Mouse (Mus musculus): ENCODE data around the gene Hectd2.

Gene Hectd2

DNA sequence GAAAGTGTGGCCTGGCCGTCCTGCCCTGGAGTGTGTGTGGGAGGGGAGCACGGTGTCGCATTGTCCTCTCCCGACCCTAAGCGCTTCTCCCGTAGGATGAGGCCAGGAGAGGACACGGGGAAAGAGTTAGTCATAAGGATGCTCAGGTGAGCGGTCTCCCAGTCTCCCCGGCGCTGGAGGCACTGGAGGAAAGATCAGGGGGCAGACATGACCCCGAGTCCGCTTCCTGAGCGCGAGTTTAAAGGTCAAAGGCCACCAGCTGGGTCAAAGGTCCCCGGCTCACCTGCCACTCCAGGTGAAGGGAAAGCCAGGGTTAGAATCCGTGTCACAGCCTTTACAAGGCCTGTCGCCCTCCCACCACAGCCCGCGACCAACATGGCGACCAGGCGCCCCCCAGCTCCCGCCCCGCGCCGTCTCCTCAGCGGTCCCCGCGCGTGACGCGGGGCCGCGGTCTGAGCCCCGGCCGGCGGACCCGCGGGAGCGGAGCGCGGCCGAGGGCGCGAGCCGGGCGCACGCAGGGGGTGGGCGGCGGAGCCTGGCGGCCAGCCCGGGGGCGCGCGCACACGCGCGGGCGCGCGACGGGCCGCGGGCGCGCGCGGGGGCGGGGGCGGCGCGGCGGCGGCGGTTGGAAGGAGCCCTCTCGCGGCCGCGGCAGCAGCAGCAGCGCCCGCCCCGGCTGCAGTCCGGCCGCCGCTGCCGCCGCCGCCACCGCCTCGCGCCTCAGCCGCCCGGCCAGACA, at the start of gene Hectd2:
TSS of gene Hectd2 (plus strand) at position 594 of the 739 bp plus-strand sequence.
- in situ Hi-C loops (cut with MboI, MseI), result no loop called here

DNA sequence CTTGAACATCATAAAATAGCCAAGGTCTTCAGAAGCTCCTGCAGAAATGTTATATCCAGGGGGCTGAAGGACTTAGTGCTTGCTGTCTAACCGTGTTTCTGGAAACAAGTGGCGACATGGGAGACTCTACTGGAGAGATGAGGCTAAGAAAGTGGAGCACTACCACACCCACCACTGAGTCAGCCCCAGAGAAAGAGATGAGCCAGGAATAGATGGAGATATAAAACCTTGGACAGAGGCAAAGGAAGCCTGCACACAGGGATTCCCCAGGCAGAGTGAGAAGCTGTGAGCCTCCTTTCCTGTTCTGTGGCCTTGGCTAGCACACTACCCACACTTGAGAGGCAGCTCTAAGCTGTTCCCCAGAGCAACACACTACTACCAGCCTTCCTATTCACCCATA, 49.7 kb upstream of the Hectd2 start:
- in situ Hi-C loops (cut with MboI, MseI), result no loop called here

DNA sequence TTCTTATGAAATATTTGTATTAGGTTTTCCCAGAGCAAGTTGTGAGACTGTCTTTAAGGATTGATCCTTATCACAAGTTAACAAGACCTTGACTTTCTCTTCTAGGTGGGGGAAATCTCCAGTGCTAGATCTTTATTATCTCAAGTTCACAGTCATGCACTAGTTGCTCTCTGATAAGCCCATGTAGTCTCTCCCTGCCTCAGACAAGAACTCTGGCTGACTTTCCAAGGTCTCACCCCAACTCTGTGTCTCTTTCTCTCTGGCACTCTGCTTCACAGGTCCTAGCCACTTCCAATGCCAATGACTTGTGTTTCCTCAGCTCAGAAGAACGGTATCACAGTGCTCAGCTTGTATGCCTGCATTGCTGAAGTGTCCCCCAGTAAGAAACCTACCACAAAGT, 43.1 kb upstream of the Hectd2 start:
- in situ Hi-C loops (cut with MboI, MseI), result loop anchor here (10.0 kb wide), 1 partner anchor 627 kb away; no protein-coding TSS in a partner anchor

GRCm38 (mm10) chr19:36518461-36518860, 36.0 kb upstream of the Hectd2 start:
- in situ Hi-C loops (cut with MboI, MseI), result loop anchor here (10.0 kb wide), 1 partner anchor 634 kb away; no protein-coding TSS in a partner anchor

DNA sequence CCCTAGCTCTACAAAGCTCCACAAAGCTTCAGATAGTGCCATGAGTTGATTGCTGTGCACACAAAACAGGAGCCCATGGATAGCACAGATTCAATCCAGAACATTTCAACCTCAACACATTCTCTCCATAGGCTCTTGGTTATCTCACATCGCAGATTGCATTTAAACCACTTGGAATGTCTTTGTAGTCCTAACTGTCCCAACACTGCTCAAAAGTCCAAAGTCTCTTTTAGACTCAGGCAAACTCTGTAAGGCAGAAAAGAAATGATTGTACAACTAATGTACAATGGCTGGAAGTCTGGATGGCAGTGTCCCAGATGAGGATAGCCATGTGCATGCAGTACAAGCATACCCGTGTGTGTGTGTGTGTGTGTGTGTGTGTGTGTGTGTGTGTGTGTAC, 32.9 kb upstream of the Hectd2 start:
- in situ Hi-C loops (cut with MboI, MseI), result no loop called here

GRCm38 (mm10) chr19:36522558-36523195, 31.8 kb upstream of the Hectd2 start:
- in situ Hi-C loops (cut with MboI, MseI), result no loop called here

DNA sequence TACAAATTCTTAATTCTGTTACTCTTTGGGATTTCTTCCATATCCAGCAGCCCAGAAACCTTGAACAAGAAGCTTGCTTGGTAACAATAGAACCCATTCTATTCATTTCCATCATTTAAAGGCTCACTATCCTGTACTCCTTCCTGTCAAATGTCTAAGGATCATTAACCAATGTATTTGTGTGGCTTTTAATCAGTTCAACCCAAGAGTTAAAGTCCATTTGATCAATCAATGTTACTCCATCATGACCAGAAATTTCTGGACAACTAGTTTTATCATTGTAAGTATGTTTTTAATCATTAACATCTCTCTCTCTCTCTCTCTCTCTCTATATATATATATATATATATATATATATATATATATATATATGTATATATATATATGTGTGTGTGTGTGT, 29.4 kb upstream of the Hectd2 start:
- in situ Hi-C loops (cut with MboI, MseI), result no loop called here

DNA sequence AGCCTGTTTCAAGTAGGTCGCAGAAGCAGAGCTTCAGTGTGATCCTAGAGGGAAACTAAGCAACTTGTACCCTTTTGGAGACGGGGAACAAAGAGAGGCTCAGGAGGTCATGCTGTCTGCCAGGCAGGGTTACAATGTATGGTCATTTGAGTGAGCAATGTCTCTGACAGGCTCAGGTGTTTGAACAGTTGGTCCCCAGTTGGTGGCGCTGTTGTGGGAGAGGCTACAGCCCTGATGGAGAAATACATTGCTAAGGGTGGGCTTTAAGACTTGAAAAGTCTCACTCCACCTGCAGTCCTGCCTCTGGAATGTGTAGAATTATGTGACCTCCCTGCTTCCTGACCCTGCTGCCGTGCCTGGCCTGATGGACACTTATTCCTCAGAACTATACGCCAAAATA, 21.4 kb upstream of the Hectd2 start:
- in situ Hi-C loops (cut with MboI, MseI), result loop anchor here (5.0 kb wide), 1 partner anchor 41 kb away; no protein-coding TSS in a partner anchor

DNA sequence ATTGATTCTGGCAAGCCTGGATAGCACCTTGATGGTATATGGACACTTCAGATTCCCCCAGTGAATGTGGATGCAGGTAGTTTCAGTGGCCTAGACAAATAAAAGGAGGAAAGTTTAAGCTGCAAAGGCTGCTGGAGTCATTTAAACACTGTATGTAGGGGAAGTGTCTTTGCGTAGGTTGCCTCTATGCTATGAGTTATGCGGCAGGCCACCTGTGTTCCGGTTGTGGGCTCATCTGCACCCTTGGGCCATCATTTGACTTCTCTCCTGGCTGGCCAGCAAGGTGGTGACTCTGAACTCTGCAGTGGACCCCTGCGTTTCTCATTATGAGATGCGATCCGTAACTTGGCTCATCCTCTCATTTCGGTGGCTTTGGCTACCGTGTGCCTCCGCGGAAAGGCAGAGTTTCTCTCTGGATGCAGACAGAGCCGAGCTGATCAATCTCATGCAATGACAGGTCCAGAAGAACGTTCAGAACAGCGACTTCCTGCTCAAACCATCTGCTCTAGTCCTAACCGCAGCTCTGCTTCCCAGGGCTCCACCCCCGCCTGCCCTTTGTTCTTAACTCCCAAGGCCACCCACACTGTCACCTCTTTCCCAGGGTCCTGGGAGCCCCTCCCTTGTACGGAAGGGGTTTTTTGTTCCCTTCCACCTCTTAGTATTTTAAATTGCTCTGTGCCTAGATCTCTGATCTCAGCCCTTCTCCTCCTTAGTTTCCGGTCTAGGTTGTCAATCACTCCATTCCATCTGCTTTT, 20.3 kb upstream of the Hectd2 start:
- in situ Hi-C loops (cut with MboI, MseI), result loop anchor here (5.0 kb wide), 1 partner anchor 42 kb away; no protein-coding TSS in a partner anchor

DNA sequence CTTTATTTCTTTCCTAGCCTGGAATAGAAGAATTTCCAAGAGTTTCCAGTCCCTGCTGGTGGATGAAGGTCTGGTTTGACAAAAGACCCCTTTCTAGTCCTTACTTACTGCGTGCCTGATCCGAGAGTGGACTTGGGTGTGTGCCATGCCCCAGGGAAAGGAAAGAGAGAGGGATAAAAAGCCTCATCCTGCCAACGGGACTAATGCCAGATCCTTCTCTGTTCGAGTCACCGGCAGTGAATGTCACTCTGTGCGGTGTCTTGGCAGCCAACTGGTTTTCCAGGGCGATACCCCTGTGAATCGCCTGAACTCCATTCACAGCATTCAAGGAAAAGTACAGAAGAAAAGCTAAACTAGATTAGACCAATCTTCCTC, 19.7 kb upstream of the Hectd2 start:
- in situ Hi-C loops (cut with MboI, MseI), result loop anchor here (5.0 kb wide), 1 partner anchor 42 kb away; no protein-coding TSS in a partner anchor

DNA sequence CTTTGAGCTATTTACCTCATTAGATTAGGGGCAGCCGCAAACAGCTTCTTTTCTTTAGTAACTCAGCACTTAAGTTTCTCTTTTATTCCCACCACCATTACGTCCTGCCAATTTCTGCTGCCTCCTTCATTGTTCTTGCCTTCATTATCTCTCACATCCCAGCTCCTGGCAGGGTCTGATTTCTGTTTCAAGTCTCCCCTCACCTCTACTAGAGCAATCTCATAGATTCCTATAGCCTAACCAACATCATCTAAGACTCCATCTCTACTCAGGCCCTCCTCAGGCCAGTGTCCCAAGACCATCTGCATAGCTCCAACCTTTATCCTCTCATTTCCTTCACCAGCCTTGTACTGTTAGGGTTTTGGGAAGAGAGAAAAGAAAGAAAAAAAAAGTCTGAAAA, 19.3 kb upstream of the Hectd2 start:
- in situ Hi-C loops (cut with MboI, MseI), result no loop called here

- in situ Hi-C loops (cut with MboI, MseI), result no loop called here
Observed at GRCm38 (mm10) chr19:36535878-36536277, 18.6 kb upstream of the Hectd2 start.

DNA sequence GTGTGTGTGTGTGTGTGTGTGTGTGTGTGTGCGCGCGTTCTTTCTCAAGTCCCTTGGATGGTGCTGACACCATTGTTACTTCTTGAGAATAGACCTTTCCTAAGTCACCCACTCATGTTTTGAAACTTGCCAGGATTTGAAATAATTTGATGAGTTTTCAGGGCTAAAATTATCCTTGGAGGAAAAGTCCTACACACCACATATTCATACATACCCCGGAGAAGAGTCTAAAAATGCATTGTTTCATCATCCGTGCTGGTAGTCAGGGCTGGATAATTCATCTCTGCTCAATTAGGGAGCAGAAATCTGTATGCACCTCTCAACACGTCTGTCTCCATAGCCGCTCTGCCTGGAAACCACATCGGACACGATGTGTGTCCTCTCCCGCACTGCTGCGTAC, 17.5 kb upstream of the Hectd2 start:
- in situ Hi-C loops (cut with MboI, MseI), result no loop called here

- in situ Hi-C loops (cut with MboI, MseI), result no loop called here
Observed at GRCm38 (mm10) chr19:36538528-36538927, 15.9 kb upstream of the Hectd2 start.

- in situ Hi-C loops (cut with MboI, MseI), result no loop called here
Observed at GRCm38 (mm10) chr19:36539311-36539710, 15.1 kb upstream of the Hectd2 start.

DNA sequence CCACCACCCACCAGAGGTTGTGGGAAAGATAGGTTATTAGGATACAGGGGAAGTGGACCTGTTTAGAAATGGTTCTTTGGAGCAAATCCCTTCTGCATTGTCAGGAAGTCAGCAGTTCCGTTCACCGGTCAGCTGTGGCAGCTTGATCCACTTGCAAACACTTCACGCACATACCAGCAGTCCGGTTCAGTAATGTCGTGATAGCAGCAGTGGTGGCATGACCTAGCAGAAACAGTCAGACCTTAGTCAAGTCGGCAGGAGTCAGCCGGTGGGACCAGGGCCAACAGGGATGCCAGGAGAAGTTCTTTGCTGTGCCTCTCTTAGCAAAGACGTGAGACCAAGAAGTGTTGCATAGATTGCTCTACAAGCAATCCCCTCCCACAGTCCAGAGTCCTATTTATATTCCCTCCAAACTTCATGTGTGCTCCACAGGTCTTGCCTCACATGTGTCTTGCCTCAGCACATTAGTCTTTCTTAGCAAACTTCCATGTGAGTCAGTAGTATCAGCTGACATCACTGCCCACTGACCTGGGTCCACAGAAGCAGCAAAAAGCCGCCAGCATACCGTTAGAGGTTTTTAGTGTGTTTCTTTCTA, 14.3 kb upstream of the Hectd2 start:
- in situ Hi-C loops (cut with MboI, MseI), result no loop called here

DNA sequence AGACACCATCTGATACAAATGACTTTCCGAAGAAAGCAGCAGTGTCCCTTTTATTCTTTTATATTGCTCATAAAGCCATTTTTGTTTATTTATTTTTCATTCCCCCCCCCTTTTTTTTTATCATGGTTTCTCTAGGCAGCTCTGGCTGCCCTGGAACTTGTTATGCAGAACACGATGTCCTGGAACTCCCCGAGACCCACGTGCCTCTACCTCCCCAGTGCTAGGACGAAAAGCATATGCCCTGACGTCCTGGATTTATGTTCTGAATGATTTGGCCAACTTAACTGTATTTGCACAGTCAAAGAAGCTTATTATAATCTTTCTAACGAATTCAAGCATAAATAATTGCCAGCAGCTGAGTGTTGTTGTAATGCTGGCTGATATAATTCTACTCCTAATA, 13.7 kb upstream of the Hectd2 start:
- in situ Hi-C loops (cut with MboI, MseI), result no loop called here

GRCm38 (mm10) chr19:36553561-36554045, 836 bp upstream of the Hectd2 start:
- in situ Hi-C loops (cut with MboI, MseI), result no loop called here

GRCm38 (mm10) chr19:36554785-36555595, 551 bp downstream of the Hectd2 start:
- in situ Hi-C loops (cut with MboI, MseI), result no loop called here

DNA sequence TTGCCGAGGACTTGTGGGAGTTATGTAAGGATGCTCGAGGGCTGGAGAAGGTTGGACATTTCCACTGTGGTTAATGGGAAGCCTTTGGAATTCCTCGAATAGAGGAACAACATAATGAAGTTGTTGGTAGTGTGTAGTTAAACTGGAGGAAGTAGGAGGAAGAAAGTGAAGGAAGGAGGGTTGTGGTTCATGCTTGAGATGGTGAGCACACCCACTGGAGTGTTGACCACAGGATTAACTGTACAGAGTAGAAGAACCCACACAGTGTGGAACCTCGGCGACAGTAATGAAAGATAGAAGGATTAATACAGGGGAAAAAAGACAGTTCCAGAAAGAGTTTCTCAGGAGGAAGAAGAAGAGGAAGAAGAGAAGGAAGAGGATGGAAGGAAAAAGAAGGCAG, 4.9 kb downstream of the Hectd2 start:
- in situ Hi-C loops (cut with MboI, MseI), result no loop called here

DNA sequence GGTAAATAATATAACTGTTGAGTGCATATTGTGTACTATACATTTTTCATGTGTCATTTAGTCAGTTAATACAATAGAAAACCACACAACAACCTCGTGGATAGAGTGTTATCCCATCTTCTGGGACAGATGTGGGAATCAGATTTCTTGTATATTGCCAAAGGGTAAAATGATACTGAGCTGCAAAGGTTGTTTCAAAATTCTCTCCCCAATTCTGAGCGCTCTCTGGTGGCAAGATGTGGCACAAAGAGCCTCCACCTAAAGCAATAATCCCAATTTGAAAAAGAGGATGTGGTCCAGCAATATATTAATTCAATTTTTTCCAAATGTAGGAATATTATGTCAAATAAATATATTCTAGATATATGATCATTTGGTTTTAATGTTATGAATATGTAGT, 5.7 kb downstream of the Hectd2 start:
- in situ Hi-C loops (cut with MboI, MseI), result loop anchor here (10.0 kb wide), 1 partner anchor 85 kb away; no protein-coding TSS in a partner anchor

All from regulatory T cell (primary cell).